Mouse (Mus musculus): ENCODE data around the gene Heatr4. TPM values are rescaled to one million over a fixed set of nuclear protein-coding genes. Genes with fewer than 3 reads are reported as not detected.
A peak's percentile ranks its signal among the peaks of the same experiment; 100 is the strongest.
"Not testable (repeated sequence)": the region's sequence is repeated elsewhere in the genome, so short reads cannot be mapped to it uniquely, and the experiment has no call there.

Heatr4 gene
- polyA plus RNA-seq, 2 experiments from 2014 or later, result not detected

DNA sequence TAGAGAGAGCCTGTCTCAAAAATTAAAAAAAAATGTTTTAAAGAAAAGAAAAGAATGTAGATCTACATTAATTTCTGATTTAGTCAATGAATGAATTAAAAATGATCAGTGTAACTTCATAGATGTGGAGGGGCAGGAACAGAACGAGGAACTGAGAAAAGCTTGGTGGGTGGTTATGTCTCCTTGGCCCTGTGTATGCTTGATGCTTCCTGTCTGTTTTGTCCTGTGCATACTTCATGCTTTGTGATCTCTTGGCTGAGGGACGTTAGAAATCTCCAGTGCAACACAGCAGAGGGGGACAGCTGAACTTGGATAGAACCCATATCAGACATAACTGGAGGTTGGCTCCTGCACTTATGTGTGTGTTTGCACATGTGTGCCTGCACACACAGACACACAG is 12.6 kb upstream of the Heatr4 start:
- ATAC-seq, result no peak

DNA sequence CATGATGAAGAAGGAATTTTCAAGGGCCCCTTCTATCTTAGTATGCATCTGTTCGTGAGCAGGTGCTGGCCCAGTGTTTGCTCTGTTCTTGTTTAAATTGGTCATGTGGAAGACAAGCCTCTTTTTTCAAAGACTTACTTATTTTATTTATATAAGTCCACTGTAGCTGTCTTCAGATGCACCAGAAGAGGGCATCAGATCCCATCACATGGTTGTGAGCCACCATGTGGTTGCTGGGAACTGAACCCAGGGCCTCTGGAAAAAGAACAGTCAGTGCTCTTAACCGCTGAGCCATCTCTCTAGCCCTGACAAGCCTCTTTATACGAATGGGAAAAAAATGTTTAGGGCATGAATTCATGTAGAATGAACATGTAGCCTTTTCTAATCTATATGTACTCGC is 4.7 kb upstream of the Heatr4 start:
- no peak for ATAC-seq

DNA sequence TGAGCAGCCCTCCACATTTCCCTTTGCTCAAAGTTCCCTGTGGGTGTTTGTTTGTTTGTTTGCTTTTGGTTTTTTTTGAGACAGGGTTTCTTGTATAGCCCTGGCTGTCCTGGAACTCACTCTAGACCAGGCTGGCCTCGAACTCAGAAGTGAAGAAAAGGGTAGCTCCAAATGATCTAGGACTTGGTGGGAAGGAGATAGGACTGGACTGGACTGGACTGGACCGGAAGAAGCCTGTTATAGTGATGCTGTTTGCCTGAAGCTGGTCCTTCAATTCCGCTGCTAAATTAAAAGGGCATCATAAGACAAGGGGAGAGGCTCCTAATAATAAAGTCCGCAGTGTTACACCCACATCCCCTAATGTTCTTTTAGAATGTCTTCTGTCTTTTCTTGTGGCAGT is 3.8 kb upstream of the Heatr4 start:
- ATAC-seq, result no peak

DNA sequence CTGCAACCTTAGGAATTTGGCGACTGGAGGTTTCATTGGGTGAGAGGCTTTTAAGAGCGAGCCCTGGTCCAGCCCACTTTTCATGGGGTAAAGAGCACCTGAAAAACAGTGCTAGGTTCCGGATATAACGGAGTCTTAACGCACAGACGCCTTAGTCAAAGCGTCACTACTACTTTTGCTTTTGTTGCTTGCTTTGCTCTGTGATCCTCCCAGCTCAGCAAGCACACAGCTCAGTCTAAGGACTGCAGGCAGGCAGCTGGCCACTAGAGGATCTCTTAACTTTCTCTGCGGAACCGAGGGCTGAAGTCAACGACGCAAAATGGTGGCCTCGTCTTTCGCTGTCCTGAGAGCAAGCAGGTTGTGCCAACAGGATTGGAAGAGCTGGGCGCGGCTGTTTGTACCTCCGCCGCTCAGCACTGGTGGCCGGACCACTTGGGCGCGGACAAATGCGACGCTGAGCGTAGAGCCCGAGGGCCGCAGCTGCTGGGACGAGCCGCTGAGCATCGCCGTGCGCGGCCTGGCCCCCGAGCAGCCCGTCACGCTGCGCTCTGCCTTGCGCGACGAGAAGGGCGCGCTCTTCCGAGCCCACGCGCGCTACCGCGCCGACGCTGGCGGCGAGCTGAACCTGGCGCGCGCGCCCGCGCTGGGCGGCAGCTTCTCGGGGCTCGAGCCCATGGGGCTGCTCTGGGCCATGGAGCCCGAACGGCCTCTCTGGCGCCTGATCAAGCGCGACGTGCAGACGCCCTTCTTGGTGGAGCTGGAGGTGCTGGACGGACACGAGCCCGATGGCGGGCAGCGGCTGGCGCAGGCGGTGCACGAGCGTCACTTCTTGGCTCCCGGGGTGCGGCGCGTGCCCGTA is 3.2 kb upstream of the Heatr4 start, which contains the start of gene Acot2:
TSS of gene Acot2 (plus strand) at position 279 of the 859 bp plus-strand sequence.
- ATAC-seq, result peak; percentile 98

DNA sequence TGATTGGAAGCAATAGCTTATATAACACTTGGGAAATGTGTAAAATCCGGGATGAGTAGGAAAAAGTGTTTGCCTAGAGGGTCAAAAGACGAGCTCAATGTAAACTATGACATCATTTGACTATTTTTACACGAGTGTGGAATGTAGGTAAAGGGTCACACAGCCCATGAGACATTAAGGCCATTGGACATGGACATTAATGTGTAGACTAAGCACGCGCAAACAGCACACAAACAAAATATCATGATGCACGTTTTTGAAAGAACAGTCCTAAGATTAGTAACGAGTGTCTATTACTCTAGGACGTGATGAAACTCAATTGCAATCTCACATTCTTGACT is 2.6 kb upstream of the Heatr4 start:
- no peak for ATAC-seq

DNA sequence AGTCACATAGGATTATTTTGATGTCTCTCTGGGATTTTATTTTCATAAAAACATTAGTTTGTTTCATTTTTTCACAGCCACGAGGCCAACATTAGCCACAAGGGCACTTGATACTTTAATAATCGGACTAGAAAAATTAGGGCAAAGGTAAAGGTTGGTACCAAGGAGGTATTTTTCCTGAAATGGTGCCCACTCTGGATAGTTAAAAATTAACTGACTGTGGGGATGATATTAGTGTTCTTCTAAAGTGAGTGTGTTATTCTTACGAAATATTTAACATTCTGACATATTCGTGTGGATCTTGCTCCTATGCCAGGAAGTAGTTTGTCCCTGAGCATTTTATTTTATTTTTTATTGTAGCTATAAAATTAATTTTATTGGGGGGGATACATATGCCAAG is 3.0 kb downstream of the Heatr4 start:
- ATAC-seq, result no peak

DNA sequence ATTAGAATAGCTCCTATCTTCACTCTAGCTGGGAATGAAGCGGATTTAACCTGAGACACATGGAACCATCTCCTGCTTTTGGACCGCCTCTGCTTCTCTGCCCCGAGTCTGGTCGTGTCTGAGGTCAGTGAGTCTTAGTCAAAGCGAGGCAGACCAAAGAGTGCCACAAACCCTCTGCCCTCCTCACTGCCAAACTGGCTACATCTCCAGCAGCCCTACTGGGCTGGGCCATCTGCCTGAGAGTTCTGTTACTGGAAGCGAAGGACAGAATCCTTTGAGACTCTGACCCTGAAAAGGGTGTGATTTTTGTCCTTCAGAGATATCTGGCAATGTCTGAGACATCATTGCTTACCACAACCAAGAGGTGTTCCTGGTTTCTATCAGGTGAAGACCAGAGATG is 5.8 kb downstream of the Heatr4 start:
- ATAC-seq, result no peak

DNA sequence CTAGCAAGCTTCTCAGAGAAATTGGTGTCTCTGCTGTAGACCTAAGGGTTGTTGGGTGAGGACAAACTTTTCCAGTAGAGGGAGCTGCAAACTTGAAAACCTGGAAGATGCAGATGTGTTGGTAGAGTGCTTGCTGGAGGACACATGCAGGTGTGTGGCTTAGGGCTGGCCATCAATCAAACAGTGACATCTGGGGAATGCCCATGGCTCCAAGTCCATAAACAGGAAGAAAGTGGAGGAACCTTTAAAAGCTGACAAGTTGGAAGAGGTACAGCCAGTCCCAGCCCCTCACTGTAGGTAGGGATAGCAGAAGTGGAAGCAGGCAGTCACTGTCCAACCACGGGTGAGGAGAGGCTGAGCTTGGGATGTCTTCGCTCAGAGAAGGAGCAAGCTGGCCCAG is 12.5 kb downstream of the Heatr4 start:
- peak; percentile 57 for ATAC-seq

DNA sequence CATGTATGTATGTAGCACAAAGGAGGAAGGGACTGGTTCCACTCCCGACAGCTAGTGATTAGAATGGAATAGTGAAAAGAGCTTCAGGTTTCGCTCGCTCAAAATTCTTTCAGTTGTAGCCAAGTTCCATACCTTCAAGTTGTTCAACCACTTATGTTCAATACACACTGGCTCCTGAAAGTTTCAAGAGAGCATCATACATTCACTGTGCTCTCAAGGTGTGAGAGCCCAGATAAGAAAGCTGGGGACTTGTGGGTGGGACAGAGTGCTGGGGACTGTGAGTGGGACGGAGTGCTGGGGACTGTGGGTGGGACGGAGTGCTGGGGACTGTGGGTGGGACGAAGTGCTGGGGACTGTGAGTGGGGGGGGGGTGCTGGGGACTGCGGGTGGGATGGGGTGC is 19.4 kb downstream of the Heatr4 start:
- no peak for ATAC-seq

DNA sequence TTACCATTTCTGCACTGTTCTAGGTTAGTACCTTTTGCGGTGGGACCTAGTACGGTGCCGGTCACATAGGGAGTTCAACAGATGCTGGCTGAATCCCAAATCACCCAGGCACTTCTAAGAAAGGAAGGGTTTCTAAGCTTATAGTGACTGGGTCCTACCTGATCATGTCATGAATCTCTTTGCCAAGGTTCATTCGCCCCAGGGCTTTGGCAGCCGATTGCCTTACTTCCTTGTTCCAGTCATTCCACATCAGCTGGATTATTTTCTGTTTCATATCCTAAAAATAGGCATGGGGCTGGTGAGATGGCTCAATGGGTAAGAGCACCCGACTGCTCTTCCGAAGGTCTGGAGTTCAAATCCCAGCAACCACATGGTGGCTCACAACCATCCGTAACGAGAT is 26.4 kb downstream of the Heatr4 start:
- ATAC-seq, result no peak

DNA sequence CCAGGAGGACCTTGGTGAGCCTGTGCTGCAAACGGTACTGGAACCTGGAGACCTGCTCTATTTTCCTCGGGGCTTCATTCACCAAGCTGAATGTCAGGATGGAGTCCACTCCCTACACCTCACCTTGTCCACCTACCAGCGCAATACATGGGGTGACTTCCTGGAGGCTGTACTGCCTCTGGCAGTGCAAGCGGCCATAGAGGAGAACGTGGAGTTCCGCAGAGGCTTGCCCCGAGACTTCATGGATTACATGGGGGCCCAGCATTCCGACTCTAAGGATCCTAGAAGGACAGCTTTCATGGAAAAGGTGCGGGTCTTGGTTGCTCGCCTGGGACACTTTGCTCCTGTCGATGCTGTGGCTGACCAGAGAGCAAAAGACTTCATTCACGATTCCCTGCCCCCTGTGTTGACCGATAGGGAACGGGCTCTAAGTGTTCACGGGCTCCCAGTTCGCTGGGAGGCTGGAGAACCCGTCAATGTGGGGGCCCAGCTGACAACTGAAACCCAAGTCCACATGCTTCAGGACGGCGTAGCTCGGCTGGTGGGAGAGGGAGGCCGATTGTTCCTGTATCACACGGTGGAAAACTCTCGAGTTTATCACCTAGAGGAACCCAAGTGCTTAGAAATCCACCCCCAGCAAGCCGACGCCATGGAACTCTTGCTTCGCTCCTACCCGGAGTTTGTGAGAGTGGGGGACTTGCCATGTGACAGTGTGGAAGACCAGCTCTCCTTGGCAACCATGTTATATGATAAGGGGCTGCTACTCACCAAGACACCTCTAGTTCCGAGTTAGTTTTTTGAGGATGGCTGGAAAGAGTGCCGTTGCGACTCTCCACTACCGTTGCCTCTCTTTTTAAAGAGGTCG is 32.7 kb downstream of the Heatr4 start:
- no peak for ATAC-seq

DNA sequence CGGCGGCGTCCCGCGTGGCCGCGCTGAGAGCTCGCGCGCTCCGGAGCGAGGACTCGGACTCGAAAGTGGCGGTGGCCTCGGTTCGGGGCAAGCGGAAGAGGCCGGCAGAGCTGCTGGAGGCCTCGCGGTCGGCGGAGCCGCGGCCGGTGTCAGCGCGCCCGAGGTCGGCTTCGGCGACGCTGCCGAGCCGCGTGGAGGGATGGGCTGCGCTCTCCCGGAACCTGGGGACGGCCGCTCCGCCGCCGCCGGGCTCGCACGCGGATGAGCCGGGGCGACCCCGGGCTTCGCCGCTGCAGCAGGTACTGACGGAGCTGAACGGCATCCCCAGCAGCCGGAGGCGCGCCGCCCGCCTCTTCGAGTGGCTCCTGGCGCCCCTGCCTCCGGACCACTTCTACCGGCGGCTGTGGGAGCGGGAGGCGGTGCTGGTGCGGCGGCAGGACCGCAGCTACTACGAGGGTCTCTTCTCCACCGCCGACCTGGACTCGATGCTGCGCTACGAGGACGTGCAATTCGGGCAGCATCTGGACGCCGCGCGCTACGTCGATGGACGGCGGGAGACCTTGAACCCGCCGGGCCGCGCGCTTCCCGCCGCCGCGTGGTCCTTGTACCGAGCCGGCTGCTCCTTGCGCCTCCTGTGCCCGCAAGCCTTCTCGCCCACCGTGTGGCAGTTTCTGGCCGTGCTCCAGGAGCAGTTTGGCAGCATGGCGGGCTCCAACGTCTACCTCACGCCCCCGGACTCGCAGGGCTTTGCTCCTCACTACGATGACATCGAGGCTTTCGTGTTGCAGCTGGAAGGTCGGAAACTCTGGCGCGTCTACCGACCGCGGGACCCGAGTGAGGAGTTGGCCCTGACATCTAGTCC is 33.6 kb downstream of the Heatr4 start:
- ATAC-seq, result peak; percentile 30

DNA sequence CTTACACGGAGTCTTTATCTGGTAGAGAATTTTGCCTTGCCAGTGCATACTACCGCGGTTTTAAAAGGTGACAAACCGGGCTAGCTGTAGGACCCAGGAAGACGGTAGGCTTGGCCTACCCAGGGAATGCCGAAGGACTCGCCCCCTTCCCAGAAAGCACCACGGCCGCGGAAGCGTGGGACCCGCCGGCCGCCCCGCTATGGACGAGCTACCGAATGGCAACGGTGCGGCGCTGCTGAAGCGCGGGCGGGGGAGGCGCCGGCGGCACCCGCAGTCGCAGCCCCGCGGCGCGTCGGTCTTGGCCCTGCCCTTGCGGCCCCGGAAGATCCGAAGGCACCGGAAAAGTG is 34.2 kb downstream of the Heatr4 start, which contains the start of gene Riox1:
TSS of gene Riox1 (plus strand) at position 116 of the 347 bp plus-strand sequence.
- peak; percentile 90 for ATAC-seq

DNA sequence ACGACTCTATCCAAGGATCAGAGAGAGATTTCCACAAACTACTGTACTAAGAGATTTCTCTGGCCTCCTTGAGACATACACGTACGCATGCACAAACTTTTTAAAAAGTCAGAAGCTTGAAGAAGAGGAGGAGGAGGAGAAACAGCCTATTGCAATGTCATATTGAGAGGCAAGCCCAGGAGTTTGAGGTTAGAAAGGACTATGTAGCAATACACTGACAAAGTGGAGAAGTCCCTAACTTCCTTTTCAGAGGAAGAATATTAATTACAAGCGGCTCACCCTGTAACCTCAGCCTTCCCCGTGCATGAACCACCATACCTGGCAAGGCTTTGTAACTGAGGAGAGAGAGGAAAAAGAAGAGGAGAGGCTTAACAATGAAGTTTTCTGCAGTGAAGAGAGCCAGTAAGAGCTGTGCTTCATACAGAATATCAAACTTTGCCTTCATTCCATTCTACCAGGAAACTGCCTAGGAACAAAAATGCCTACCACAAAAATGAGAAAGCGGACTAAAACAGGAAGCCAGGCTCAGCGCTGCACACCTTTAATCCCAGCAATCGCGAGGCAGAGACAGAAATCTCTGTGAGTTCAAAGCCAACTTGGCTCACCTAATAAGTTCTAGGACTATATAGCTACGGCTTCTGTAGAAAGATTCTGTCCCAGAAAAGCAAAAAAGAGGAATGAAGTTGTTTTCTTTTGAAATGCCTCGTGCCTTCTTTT is 34.7 kb downstream of the Heatr4 start:
- ATAC-seq, result peak; percentile 10

DNA sequence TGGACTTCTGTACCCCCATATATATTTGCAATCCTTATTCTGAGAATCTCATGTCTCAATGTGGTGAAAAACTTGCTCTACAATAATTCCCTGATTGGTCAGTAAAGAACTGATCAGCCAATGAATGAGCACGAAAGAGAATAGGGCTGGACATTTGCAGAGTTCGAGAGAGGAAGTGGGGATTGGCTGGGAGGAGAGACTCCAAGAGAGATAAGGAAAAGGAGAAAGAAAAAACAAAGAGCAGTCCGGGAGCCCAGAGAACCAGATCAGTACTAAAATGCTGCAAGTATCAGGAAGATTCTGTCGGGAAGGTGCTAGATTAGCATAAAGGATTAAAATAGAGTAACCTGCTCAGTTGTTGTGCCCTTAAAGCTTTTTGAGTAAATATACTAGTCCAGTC is 35.6 kb downstream of the Heatr4 start:
- no peak for ATAC-seq

DNA sequence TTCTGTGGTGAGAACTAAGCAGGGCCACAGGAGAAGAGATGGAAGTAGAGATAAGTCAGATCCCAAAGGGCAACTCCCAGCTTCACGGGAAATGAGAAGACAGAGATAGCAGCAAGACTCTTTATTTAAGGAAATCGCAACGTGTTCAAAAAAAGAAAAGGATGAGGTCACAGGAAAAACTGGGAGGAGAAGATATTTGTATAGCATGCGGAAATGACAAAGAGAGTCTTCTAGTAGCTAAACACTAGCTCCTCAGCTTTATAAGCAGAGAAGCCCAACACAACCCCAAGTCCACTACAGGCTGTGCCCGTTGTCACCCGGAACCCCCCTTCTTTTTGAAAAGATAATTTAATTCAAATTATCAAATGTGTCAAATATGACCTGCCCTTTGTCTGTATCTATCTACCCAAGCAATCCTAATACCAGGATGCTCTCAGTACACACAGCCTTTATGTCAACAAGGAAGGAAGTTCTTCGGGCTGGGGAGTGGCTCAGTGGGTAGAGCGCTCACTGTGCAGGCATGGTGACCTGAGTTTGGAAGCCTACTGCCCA is 37.3 kb downstream of the Heatr4 start:
- no peak for ATAC-seq

DNA sequence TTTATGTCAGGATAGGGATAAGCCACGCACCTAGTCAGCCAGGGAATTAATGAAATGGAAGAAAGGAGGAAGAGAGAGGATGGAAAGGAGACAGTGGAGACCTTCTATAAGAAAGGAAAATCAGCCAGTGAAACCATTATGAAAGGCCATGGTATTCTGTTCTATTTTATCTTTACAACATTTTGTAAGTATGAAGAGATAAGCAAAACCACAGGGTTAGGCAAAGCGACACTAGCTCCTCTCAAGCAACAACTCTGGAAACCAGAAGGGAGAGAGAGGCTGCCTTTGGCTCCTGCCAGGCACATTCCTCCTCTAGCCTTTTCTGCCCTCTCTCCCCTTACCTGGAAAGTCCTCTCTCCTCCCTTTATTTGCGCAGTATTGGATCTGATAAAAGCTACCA is 42.7 kb downstream of the Heatr4 start:
- no peak for ATAC-seq

DNA sequence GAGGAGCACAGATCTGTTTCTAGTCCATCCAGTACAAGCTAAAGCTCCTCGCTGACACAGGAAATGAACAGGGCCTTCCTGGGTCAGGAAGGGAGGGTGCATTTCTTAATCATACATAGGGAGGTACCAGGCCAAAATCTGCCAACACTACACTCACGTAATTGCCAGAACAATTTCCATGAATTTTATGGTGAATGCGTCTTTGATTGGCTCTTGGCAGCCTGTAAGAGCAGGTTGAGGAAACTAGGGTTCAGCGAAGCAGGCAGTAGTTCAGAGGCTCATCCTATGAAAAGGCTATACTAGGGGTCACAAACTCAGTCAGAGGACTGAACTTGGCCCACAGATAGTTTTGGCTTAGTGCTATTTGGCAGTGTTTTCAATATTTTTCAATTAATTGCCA is 44.6 kb downstream of the Heatr4 start:
- ATAC-seq, result no peak

DNA sequence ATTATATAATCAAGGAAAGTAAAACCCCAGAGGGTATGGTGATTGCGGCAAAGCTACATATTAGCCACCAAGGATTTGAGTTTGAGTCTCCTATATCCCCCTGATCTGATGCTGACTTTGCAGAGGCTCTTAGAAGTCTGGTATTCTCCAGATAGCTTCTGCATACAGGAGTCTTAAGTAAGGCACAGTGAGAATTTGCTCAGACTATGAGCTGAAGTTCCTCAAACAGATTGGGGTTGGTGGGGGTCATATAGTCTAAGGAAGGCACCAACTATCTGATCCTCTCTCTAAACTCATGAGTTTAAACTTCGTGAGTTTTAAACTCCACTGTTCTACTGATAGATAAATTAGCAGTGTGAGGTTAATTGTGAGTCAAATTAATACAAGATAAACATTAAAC is 45.3 kb downstream of the Heatr4 start:
- no peak for ATAC-seq

DNA sequence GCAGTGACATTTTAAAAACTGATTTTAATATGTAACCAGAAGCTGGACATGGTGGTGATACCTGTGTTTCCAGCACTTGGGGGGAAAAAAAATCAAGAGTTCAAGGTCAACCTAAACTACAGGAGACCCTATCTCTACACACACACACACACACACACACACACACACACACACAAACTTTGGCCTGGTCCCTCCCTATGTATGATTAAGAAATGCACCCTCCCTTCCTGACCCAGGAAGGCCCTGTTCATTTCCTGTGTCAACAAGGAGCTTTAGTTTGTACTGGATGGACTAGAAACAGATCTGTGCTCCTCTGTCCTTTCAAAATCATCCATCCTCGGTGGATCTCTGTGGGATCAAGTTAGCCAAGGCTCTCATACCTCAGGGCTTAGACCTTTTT is 46.1 kb downstream of the Heatr4 start:
- ATAC-seq, result not testable (repeated sequence)

DNA sequence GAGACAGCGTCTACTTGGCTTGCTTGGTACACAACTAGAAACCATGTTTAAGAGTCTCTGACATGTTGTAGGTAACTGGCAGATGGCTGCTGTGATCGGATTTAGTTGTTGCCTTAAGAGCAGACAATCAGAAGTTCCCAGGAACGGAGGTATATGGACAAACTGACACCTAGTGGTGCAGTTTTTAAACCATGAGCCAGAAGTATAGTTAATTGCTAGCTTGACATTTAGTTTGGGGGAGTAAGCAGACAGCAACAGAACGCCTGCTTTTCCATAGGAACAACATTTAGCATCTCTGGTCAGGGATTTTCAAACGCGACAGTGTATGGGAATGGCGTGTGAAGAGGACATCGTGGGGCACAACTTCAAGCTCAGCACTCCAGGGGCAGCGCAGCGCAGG is 47.1 kb downstream of the Heatr4 start:
- no peak for ATAC-seq
